Mouse (Mus musculus) erythroblast, embryonic 14.5 days (primary cell): ENCODE results near the gene Phactr3.

Experiments
- GATA1 ChIP-seq: IDR thresholded peaks from 2 replicates; pipeline ENCODE4 v1.6.1; 2012; ENCODE audit warnings: low read length, inconsistent platforms, mixed read lengths
- TAL1 ChIP-seq: IDR thresholded peaks from 3 replicates; pipeline ENCODE4 v1.6.1; 2012; ENCODE audit warnings: low read length, inconsistent platforms, mixed read lengths

GRCm38 (mm10) chr2:178129161-178129560 is 10.4 kb downstream of the Phactr3 start:
- no peak for TF ChIP-seq GATA1
- TF ChIP-seq TAL1: no peak
